Mouse (Mus musculus): ENCODE measurements around the gene Birc7. TPM values are rescaled to one million over a fixed set of nuclear protein-coding genes. Genes with fewer than 3 reads are reported as not detected.

The Birc7 gene
- polyA plus RNA-seq, 1 experiment from 2014 or later, result 0.15 TPM

DNA sequence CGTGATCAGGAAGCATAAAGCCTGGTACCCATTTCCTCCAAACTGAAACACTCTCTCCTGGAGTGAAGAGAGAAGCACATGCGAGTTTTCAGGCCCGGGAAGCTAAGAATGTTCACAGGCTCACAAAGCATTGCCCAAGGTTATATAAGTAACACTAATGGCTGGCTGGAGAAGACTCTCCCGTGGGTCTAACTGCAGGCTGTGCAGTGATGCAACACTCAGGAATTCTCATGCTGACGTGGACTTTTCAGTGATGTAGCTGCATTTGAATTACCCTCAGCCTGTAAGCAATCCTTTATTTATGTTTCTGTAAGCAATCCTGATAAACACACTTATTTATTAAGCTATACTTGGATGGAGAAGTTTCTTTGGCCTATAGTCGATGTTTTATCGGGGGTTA, 30.8 kb downstream of the Birc7 start:
- Histone ChIP-seq H3K27me3 (ENCODE audit: control insufficient read depth, insufficient read depth, low read length) (no peaks in the 10 kb centered on the region), H3K4me2 (ENCODE audit: low read depth, low read length) (no peak overlapping the region), H3K9me3 (ENCODE audit: control insufficient read depth, low read length) (no peaks in the 10 kb centered on the region), H3K27ac (ENCODE audit: low read depth, low read length) (no peak overlapping the region), H3K4me3 (ENCODE audit: low read depth, low read length) (no peak overlapping the region), H3K4me1 (ENCODE audit: control insufficient read depth, insufficient read depth, low read length) (0 out of 2 replicates have a peak, but pooled peaks cover 2% of the 10 kb centered on the region), H3K9ac (replicated peaks; ENCODE audit: low read depth, low read length) (no peak overlapping the region), H3K36me3 (ENCODE audit: control insufficient read depth, insufficient read depth, low read length) (no peaks in the 10 kb centered on the region)
- 79% methylated on average over 7 of the region's 7 CpGs for WGBS
- no peak for ATAC-seq (ENCODE audit: low read depth)

DNA sequence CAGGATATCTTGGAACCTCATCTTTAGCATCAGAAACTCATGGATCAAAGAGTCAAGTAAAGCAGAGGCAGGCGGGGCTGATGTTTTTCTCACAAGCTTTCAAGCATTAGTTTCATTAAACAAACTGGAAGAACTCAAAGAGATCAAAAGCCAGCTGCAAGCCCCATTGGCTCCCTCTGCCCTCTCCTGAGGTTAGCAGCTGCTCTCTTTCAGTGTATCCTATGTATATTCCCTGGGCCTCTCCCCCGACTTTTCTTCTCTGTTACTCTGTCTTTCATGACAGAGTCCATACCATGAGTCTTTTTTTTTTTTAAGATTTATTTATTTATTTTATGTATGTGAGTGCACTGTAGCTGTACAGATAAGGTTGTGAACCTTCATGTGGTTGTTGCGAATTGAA, 31.4 kb downstream of the Birc7 start:
- Histone ChIP-seq H3K4me1 (ENCODE audit: control insufficient read depth, insufficient read depth, low read length) (no peaks in the 10 kb centered on the region), H3K36me3 (ENCODE audit: control insufficient read depth, insufficient read depth, low read length) (no peaks in the 10 kb centered on the region), H3K4me2 (ENCODE audit: low read depth, low read length) (no peak overlapping the region), H3K9ac (replicated peaks; ENCODE audit: low read depth, low read length) (no peak overlapping the region), H3K4me3 (ENCODE audit: low read depth, low read length) (no peak overlapping the region), H3K27ac (ENCODE audit: low read depth, low read length) (no peak overlapping the region), H3K27me3 (ENCODE audit: control insufficient read depth, insufficient read depth, low read length) (no peaks in the 10 kb centered on the region), H3K9me3 (ENCODE audit: control insufficient read depth, low read length) (no peaks in the 10 kb centered on the region)
- ATAC-seq (ENCODE audit: low read depth), result no peak
- WGBS, result 78% methylated on average over 3 of the region's 3 CpGs

DNA sequence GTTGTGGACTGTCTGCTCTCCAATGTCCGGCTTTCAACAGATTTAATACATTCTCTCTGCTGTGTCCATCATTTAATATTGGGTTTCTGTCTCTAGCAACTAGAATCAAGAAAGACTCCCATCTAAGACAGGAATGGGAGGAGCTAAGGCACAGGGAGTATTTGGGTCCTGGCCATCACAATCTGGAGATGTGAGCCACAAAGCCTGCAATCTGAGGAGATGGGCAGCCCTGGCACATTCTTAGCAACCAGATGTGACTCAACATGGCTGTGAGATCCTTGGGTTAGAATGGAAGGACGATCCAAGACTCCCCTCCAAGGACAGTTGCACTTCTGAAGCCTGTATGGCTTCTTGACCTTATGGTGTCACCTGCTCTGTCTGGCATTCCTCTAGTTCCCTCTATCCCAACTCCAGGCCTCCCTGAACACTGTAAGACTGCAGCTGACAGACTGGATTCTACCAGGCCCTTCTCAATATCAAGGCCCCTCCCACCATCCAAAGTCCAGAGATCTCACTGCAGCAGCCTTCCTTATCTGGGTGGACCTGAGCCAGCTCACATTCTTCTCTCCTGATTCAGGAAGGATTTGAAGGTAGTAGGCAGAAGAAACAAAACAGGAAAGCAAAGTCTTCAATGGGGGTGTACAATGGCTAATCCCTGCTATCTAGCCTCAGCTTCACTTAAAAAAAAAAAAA, 33.9 kb downstream of the Birc7 start:
- Histone ChIP-seq H3K4me1 (ENCODE audit: control insufficient read depth, insufficient read depth, low read length) (peaks cover 5% of the 10 kb centered on the region), H3K27me3 (ENCODE audit: control insufficient read depth, insufficient read depth, low read length) (no peaks in the 10 kb centered on the region), H3K9me3 (ENCODE audit: control insufficient read depth, low read length) (no peaks in the 10 kb centered on the region), H3K4me3 (ENCODE audit: low read depth, low read length) (no peak overlapping the region), H3K36me3 (ENCODE audit: control insufficient read depth, insufficient read depth, low read length) (no peaks in the 10 kb centered on the region), H3K27ac (ENCODE audit: low read depth, low read length) (no peak overlapping the region), H3K9ac (replicated peaks; ENCODE audit: low read depth, low read length) (no peak overlapping the region), H3K4me2 (ENCODE audit: low read depth, low read length) (no peak overlapping the region)
- ATAC-seq (ENCODE audit: low read depth), result no peak
- 89% methylated on average over 2 of the region's 2 CpGs for WGBS

DNA sequence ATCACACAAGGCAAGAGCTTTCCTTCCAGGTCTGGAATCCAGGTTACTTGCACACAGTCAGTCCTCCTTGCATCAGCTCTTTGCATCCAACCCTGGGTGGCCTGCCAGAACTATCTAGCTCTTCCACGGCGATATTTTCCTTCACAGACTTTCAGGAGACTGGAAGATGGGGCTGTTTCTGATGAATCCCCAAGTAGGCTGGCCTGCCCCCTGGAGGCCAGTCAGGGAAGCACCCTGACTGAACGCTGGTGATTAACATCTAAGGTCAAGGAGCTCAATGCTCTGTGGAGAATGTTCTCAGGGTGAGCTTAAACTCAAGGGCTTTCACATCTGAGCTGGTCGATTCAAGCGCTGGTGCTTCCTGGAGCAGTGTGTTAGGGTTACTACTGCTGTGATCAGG, 35.1 kb downstream of the Birc7 start:
- no peaks in the 10 kb centered on the region for H3K9me3 ChIP-seq (ENCODE audit: control insufficient read depth, low read length)
- H3K4me2 ChIP-seq (ENCODE audit: low read depth, low read length), result no peak overlapping the region
- ATAC-seq (ENCODE audit: low read depth), result peak; percentile 5; the same call in 1 of the 2 replicates
- no peak overlapping the region for H3K4me3 ChIP-seq (ENCODE audit: low read depth, low read length)
- 5% methylated on average over 5 of the region's 5 CpGs for WGBS
- no peak overlapping the region for H3K9ac ChIP-seq (replicated peaks; ENCODE audit: low read depth, low read length)
- no peak overlapping the region for H3K27ac ChIP-seq (ENCODE audit: low read depth, low read length)
- H3K27me3 ChIP-seq (ENCODE audit: control insufficient read depth, insufficient read depth, low read length), result no peaks in the 10 kb centered on the region
- peaks cover 9% of the 10 kb centered on the region for H3K4me1 ChIP-seq (ENCODE audit: control insufficient read depth, insufficient read depth, low read length)
- H3K36me3 ChIP-seq (ENCODE audit: control insufficient read depth, insufficient read depth, low read length), result no peaks in the 10 kb centered on the region

DNA sequence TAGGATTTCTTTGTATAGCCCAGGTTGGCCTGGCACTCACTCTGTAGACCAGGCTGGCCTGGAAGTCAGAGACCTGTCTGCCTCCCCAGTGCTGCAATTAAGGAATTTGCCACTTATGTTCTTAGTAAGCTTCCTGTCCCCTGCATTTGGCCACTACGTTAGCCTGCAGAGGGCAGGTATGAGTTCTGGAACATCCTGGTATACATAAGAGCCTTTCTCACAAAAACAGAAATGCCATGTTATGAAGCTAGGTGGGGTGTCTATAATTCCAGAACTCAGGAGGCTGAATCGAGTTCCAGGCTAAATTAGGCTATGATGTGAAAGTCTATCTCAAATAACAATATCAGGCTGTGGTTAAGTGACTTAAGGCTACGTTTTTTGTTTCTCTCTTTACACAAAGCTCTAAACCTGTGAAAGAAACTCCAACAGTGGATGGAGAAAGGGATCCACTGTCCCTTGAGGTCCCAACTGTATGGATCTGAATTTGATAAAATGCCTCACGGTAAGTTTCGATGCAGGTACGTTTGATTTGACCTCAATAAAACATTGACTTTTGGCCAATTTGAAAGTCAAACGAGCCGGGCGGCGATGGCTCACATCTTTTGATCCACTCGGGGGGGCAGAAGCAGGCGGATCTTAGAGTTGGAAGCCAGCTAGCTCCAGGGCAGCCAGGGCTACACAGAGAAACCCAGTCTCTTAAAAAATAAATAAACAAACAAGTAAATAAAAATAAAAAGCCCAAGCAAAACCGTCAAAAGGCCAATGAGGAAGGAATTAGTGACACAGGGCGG, 37.5 kb downstream of the Birc7 start:
- WGBS, result 15% methylated on average over 14 of the region's 14 CpGs

DNA sequence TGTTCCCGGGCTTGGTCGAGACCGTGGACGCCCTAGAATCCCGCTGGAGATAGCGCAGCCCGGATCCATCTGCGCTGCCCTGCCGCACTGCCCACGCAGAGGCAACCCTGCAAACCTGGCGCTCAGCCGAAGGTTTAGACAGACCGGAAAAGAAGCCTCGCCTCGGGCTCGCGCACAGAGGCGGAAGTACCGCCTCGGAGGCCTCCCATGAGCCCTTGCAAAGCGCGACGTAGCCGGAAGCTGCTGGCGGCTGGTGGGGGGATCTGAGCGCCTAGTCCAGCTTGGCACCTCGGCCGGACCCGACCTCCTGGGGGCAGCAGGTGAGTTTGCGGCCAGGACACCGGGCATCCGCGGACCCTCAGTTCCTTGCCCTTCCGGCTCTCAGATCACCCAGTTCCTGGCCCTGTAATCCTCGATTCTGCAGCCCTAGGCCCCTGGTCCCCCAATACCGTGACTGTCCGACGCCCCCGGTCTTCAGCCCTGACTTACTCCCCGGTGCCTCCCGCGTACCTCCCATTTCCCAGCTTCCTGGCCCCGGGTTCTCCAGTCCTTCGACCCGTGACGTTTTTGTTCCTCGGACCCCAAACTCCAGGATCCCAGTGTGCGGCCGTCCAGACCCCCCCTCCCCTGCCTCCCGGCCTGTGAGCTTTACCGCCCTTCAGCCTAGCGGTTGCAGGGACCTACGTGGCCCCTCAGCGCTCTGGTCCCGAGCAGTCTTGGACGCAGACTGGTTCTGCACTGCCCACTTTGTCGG, 38.4 kb downstream of the Birc7 start, which contains the start of gene Arfgap1:
Gene Arfgap1 (plus strand): TSS at position 216 of the 754 bp plus-strand sequence.
- H3K9me3 ChIP-seq (ENCODE audit: control insufficient read depth, low read length), result no peaks in the 10 kb centered on the region
- peaks cover 9% of the 10 kb centered on the region for H3K4me1 ChIP-seq (ENCODE audit: control insufficient read depth, insufficient read depth, low read length)
- H3K36me3 ChIP-seq (ENCODE audit: control insufficient read depth, insufficient read depth, low read length), result peaks cover 17% of the 10 kb centered on the region
- H3K27ac ChIP-seq (ENCODE audit: low read depth, low read length), result peak within 1 kb of the TSS; percentile 84
- ATAC-seq (ENCODE audit: low read depth), result peak; percentile 93
- no peaks in the 10 kb centered on the region for H3K27me3 ChIP-seq (ENCODE audit: control insufficient read depth, insufficient read depth, low read length)
- WGBS, result under 1% methylated on average over 56 of the region's 57 CpGs
- peak within 1 kb of the TSS; percentile 95 for H3K4me2 ChIP-seq (ENCODE audit: low read depth, low read length)
- peak within 1 kb of the TSS; percentile 80 for H3K9ac ChIP-seq (replicated peaks; ENCODE audit: low read depth, low read length)
- H3K4me3 ChIP-seq (ENCODE audit: low read depth, low read length), result peak within 1 kb of the TSS; percentile 59

More for the DNA sequence above, 37.5 kb downstream of the Birc7 start:
- H3K36me3 ChIP-seq (ENCODE audit: control insufficient read depth, insufficient read depth, low read length), result peaks cover 8% of the 10 kb centered on the region
- no peaks in the 10 kb centered on the region for H3K9me3 ChIP-seq (ENCODE audit: control insufficient read depth, low read length)
- peak overlapping the region; percentile 84 for H3K27ac ChIP-seq (ENCODE audit: low read depth, low read length)
- no peak for ATAC-seq (ENCODE audit: low read depth)
- no peaks in the 10 kb centered on the region for H3K27me3 ChIP-seq (ENCODE audit: control insufficient read depth, insufficient read depth, low read length)
- H3K9ac ChIP-seq (replicated peaks; ENCODE audit: low read depth, low read length), result peak overlapping the region; percentile 80
- peaks cover 9% of the 10 kb centered on the region for H3K4me1 ChIP-seq (ENCODE audit: control insufficient read depth, insufficient read depth, low read length)
- peak overlapping the region; percentile 95 for H3K4me2 ChIP-seq (ENCODE audit: low read depth, low read length)
- peak overlapping the region; percentile 59 for H3K4me3 ChIP-seq (ENCODE audit: low read depth, low read length)

DNA sequence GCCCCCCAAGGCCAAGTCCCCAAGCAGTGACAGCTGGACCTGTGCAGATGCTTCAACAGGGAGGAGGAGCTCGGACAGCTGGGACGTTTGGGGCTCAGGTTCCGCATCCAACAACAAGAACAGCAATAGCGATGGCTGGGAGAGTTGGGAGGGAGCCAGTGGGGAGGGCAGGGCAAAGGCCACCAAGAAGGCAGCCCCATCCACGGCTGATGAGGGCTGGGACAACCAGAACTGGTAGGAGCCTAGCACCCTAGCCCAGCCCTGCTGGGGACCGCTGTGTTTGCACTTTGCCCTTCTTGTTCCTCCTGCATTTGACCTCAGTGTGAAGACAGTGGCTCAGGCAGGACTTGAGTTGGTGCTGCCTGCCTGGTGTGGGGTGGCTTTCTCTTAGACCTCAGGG, 52.3 kb downstream of the Birc7 start:
- H3K27me3 ChIP-seq (ENCODE audit: control insufficient read depth, insufficient read depth, low read length), result no peaks in the 10 kb centered on the region
- no peaks in the 10 kb centered on the region for H3K4me1 ChIP-seq (ENCODE audit: control insufficient read depth, insufficient read depth, low read length)
- 77% methylated on average over 6 of the region's 6 CpGs for WGBS

More for the DNA sequence above, 52.3 kb downstream of the Birc7 start:
- Histone ChIP-seq H3K9me3 (ENCODE audit: control insufficient read depth, low read length) (no peaks in the 10 kb centered on the region), H3K4me2 (ENCODE audit: low read depth, low read length) (no peak overlapping the region), H3K36me3 (ENCODE audit: control insufficient read depth, insufficient read depth, low read length) (peaks cover 56% of the 10 kb centered on the region), H3K4me3 (ENCODE audit: low read depth, low read length) (no peak overlapping the region), H3K27ac (ENCODE audit: low read depth, low read length) (no peak overlapping the region), H3K9ac (replicated peaks; ENCODE audit: low read depth, low read length) (no peak overlapping the region)
- ATAC-seq (ENCODE audit: low read depth), result no peak

All from neural tube, embryonic 14.5 days (tissue).